Mouse (Mus musculus): Measurements from ENCODE around the gene Bbs9. TPM values are rescaled to one million over a fixed set of nuclear protein-coding genes. Genes with fewer than 3 reads are reported as not detected.

The Bbs9 gene
- polyA plus RNA-seq, 1 experiment: 14.3 TPM

DNA sequence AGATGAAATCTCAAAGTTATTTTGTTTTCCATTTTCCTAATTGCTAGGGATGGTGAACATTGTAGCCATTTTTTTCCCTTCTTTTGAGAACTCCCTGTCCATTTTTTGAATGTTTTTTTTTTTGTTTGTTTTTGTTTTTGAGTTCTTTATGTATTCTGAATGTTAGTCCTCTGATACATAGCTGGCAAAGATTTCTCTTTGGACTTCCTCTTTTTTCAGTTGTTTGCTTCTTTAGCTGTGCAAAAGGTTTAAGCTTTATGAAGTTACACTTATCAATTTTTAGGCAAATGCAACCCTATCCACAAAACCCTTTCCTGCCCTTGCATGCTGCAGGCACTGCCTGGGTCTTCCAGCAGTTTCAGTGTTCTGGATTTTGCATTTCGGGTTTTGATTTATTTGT lies 143.7 kb downstream of the Bbs9 start:
- DNase-seq (ENCODE audit: extremely low spot score in 1 of 2, low spot score in 1 of 2): no peak

DNA sequence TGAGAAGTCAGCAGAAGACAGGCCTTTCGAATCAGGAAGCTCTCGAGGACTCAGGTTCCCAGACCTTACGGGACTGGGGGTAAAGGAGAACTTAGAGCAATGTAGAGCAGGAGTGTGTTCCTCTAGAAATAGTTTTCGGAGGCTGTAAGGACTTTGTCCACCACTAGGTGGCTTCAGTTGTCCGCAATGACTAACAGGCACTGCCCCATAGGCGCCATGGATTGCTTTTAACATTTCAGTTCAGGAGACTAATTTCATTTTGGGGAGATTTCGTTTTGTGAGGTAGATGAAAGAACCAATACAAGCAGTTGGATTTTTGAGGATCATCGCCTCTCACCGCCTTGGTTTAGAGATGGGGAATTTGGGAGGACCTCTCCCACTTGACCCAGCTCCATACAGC lies 149.5 kb downstream of the Bbs9 start:
- DNase-seq (ENCODE audit: extremely low spot score in 1 of 2, low spot score in 1 of 2): peak in 1 of 2 experiments; percentile 70

DNA sequence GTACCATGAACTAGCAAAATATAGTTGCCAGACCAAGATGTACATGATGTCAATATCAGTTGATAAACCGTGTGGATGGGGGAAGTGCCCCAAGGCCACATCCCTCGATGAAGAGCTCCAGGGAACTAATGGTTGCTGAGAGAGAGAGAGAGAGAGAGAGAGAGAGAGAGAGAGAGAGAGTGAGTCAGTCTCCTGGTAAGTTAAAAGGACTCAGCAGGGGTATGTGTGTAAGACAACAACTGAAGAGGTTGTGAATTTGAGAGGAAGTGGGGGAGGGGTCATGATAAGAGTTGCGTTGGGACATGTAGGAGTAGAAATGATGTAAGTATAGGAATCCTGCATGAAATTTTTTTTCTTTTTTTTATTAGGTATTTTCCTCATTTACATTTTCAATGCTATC lies 150.5 kb downstream of the Bbs9 start:
- DNase-seq (ENCODE audit: extremely low spot score in 1 of 2, low spot score in 1 of 2): no peak

DNA sequence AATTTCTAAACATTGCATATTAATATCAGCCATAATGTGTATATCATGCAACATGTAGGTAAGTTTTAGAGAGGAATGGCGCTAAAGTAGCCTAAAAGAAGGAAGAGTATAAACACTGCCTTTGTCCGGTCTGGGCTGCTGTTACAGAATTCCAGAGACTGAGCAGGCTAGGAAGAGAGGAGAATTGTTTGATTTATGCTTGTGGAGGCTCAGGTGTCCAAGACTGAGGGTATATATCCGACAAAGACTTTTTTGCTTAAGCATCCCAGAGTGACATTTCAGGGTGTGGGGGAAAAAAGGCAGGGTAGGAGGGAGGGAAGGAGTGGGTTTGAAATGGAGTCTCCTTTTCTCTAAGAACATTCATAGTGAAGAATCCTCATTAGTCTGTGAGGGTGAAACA lies 152.4 kb downstream of the Bbs9 start:
- DNase-seq (ENCODE audit: extremely low spot score in 1 of 2, low spot score in 1 of 2): no peak

DNA sequence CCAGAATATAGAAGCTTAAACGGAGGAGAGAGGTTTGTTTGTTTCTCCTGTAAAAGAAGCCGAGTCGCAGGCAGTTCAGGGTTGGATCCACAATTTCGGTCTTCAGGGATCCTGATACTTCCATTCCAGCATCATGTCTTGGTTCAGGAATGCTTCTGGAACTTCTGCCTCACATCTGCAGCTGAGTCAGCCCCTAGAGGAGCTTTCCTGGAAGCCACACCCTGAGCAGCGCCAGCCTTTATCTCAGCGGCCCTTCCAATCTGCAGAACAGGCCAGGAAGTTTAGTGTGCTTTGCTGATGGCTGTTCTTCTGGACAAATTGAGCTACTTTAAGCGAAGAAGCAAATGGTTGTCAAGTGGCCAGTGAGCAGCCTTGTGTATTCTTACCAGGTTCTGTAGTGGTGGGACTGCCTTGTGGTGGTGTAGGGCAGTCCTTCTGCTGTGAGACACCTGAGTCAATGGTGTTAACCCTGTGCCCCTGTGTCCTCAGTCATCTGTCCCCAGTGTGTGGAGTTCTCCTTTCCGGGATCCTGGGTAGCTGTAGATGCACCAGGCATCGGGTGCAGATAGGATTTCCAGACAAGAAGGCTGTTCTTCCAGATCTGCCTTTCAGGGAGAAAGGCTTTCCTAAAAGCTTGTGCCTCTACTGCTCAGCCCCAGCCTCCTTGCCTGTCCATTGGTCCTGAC lies 157.4 kb downstream of the Bbs9 start:
- DNase-seq (ENCODE audit: extremely low spot score in 1 of 2, low spot score in 1 of 2): no peak

DNA sequence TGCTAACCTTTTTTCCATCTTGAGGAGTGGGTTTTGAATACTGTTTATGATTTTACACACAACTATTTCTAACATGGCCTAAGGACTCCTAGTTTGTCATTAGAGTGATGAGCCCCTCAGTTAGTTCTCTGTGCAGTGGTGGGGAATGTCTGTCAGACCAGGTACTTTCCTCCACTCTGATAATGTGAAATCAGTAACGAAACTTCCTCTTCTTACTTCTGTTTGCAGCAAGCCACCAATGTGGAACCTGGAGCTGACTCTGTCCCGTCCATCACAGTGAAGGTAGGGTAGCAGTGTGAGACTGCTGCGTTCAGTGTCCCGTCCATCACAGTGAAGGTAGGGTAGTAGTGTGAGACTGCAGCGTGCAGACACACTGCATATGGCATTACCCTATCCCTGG lies 163.0 kb downstream of the Bbs9 start:
- no peak for DNase-seq (ENCODE audit: extremely low spot score in 1 of 2, low spot score in 1 of 2)

DNA sequence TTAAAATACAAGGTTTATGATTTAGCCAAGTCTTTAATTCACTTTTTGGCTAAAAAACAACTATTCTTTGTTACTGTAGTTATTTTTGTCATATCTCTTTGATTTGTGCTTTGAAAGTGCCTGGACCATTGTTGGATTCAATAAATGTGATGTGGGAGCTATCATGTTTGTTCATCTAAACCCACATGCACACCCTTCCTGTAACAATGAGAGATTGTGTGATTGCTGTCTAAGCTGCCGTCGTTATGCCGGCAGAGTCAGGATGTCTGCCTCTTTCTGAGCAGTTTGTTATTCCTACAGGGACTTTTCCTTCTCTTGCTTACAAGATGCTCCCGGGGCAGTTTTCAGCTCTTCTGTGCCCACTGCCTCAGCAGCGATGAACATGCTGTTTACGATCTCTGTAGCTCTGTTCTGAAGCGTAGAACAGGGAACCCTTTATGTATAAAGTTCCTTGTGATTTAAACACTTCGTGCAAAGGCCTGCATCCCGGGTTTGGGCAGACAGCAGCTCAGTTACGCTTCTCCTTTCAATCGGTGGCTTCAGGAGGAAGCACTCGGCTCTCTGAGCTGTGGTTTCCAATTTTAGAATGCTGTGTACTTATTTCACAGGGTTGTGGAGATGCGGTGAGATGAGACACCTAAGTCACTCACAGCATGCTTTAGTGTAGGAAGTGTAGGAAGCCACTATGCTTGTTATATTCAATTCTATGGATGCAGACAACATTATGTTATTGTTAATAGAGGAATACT lies 165.3 kb downstream of the Bbs9 start:
- no peak for DNase-seq (ENCODE audit: extremely low spot score in 1 of 2, low spot score in 1 of 2)

DNA sequence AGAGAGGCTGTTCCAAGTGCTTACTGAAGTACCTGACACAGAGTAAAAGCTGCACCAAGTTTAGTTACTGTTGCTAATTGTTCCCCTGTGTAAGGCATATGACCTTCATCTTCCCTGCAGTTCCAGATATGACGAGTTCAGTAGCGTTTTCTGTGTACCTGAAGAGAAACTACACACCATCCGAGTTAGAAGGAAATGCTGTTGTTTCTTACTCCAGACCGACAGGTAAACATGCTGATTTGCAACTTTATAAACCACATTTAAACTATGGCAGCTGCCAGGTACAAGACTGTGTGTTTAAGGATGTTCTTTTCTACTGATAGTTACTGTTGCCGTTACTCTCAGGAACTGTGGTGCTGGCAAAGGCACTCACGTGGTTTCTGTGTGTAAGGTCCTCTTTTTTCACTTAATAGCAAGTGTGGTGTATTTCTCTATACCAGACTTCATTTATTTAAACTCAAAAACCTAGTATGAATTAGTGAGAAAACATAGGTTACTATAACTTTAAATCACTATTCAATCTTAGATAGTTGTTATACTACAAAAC lies 170.4 kb downstream of the Bbs9 start:
- DNase-seq (ENCODE audit: extremely low spot score in 1 of 2, low spot score in 1 of 2): no peak

DNA sequence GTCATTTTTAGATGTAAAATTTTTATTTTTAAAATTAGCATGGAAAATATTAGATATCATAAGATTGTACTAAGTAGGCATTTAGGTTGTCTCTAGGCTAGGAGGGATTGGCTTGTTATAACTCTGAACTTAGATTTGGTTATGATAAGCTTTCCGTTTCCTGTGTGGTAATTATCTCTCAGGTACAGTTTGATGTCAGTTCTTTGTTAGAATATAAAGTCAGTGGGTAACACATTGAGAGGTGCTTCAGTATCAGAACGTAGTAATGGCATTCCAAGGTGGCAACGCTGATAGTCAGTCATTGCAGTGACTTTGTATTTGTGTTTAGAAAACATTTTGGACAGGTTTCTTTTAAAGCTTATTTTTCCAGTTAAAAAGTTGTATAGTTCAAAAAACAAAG lies 170.9 kb downstream of the Bbs9 start:
- DNase-seq (ENCODE audit: extremely low spot score in 1 of 2, low spot score in 1 of 2): no peak

DNA sequence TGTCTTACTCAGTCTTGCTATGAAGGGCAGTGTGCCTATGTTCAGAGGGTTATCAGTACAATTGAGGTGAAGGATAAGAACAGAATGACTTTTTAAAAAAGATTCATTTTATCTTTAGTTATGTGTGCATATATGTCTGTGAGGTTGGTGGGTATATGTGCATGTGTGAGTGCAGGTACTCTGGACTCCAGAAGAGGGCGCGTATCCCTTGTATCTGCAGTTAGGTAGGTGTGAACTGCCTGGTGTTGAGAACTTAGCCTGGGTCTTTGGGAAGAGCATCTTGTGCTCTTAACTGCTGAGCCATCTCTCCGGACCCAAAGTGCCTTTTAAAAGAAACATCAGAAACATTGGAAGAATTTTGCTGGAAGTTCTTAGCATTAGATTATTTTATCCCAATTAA lies 172.6 kb downstream of the Bbs9 start:
- DNase-seq (ENCODE audit: extremely low spot score in 1 of 2, low spot score in 1 of 2): no peak

DNA sequence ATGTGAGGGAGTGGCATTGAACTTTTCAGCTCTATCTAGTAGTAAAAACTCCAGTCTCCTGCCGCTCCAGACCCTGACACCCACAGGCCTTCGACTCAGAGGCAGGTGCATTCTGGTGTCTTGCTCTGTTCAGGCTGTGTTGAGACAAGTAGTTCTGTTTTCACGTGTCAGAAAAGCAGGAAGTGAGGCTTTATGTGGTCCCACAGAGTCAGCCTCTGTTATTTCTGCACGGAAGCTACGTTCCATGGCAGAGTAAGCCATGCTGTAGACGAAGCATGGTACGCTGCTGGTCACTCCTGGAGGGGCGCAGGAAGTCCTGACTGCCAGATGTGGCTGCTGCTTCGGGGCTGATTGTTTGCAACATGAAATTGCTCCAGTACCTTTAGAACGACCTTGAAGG lies 174.1 kb downstream of the Bbs9 start:
- DNase-seq (ENCODE audit: extremely low spot score in 1 of 2, low spot score in 1 of 2): no peak

DNA sequence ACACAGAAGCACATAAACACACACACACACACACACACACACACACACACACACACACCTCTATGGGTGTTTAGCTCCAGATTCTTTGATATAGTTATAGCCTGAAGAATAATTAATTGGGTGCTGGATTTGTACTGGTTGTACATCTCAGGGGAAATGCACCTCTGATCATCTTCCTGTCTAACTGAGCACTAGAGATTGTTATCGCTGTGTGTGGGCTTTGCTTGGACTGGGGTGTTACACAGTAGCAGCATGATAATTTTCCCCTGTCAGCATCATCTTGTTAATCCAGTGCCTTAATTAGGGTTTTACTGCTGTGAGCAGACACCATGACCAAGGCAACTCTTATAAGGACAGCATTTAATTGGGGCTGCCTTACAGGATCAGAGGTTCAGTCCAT lies 175.3 kb downstream of the Bbs9 start:
- DNase-seq (ENCODE audit: extremely low spot score in 1 of 2, low spot score in 1 of 2): no peak

DNA sequence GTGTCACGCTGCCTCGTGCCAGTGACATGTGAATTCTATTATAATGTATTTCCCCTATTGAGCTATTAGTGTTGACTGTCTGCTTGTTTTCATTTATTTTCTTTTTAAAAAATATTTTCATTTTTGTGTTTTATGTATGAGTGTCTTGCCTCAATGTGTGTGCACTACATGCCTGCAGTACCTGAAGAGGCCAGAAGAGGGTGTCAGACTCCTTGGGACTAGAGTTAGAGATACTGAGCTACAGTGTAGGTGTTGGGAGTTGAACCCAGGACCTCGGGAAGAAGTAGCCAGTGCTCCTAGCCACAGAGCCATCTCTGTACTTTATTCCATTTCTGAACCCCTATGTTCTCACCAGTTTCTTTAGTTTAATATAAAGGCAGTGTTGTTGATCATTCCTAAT lies 176.1 kb downstream of the Bbs9 start:
- DNase-seq (ENCODE audit: extremely low spot score in 1 of 2, low spot score in 1 of 2): no peak

DNA sequence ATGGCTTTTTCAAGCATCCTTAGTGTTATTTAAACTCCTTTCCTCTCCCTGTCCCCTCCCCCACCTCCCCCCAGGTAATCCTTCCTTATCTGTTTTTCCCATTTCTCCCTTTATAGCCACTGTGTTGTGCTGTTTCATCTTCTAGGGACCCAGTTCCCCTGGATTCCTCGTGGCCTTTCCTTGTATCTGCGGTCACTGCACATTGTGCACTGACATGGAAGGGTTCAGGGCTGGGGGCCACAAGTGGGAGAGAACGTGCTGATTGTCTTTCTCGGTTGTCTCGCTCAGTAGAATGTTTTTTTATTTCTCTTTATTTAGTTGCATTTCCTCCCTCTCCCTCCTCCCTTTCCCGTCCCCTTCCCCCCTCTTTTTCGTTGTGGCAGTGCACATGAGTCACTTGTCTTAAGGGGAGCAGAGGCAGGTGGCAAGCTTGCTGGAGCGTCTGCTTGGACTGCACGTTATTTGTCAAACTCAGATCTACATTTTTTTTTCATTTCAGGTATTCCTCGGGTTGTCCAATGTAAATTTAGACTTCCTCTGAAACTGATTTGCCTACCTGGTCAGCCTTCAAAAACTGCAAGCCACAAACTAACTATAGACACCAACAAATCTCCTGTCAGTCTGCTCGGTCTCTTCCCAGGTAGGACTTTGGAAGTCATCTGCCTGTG lies 179.3 kb downstream of the Bbs9 start:
- no peak for DNase-seq (ENCODE audit: extremely low spot score in 1 of 2, low spot score in 1 of 2)

DNA sequence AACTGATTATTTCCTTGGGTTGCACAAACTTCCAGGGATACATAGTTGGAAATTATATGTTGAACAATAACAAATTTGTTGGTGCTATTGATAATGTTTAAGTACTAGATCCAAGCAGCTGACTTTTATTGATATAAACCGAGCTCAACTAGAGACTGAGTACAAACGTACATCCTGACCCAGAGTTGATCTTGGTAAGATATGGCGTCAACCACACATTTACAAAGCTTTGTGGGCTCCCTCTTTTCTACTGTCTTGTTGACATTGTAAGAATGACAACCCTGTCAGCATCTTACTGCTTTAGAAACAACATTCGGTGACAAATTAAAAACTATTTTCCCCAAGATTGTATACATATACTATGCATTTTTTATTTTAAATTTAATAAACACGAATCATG lies 181.7 kb downstream of the Bbs9 start:
- no peak for DNase-seq (ENCODE audit: extremely low spot score in 1 of 2, low spot score in 1 of 2)

DNA sequence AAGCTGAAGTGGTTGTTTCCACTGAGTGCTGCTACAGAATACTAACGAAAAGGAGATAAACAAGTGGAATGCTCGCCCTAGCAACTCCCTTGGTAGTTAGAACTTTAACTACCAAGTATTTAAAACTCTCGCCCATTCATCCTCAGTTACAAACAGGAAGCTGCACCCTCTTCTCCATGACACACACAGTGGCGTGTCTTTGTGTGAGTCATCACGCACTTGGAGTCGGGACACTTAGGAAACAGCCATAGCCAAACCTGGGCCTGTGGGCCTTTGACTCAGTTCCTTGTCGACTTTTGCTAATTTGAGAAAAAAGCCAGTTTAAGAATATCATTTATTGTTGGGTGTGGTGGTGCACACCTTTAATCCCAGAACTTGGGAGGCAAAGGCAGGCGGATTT lies 189.6 kb downstream of the Bbs9 start:
- DNase-seq (ENCODE audit: extremely low spot score in 1 of 2, low spot score in 1 of 2): no peak

DNA sequence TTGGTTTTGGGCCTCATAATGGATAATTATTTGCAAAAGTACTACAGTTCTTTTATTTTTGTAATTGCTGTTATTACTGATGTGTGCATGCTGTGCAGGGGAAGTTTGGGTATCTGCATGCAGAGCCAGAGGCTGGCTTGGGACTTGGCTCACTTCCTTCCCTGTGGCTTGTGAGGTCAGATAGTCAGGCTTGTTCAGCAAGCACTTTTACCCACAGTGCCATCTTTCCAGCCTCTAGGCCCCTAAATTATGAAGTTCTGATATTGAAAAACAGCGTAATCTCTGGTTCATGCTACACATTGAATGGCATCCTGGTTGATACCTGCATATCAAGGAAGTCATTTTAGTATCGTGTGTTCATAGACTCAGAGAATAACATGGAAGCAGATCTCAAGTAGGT lies 197.4 kb downstream of the Bbs9 start:
- DNase-seq (ENCODE audit: extremely low spot score in 1 of 2, low spot score in 1 of 2): no peak

DNA sequence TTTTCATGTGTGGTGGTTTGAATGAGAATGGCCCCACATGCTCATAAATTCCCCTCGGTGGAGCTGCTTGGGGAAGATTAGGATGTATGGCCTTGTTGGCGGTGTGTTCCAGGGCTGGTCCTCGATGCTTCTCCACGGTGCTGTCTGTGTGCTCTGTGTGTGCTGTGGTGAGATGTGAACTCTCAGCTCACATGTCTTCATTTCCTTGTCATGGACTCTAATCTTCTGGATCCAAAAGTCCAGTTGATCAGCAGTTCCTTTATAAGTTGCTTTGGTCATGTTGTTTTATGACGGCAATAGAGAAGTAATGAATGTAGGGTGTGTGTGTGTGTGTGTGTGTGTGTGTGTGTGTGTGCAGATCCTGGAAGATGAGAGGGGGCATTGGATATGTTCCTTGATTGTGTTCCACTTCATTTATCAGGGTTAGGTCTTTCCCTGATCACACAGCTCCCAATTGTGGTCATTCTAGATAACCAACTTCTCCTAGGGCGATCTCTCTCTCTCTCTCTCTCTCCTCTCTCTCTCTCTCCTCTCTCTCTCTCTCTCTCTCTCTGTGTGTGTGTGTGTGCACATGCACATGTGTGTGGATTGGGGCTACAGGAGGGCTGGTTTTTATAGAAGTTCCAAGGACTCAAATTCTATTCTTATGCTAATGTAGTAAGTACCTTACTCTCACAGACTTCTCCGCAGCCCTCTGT lies 201.8 kb downstream of the Bbs9 start:
- no peak for DNase-seq (ENCODE audit: extremely low spot score in 1 of 2, low spot score in 1 of 2)

DNA sequence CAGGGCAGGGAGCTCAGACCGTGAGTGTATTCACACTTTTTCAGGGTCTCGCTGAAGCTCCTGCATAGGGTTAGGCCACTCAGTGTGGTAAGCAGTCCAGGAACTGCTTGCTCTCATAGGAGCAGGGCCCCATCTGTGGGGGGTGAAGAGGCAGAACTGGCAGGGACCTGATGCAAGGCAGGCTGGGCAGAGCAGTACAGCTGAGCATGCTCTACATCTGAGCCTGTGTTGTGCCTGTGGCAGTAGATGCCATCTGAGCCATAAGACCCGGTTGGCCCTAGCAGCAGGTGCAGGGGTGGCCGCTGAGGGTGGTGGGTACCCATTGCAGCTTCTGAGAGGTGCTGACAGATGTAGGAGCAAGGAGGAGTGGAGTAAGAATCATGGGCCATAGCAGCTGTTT lies 202.5 kb downstream of the Bbs9 start:
- DNase-seq (ENCODE audit: extremely low spot score in 1 of 2, low spot score in 1 of 2): no peak

DNA sequence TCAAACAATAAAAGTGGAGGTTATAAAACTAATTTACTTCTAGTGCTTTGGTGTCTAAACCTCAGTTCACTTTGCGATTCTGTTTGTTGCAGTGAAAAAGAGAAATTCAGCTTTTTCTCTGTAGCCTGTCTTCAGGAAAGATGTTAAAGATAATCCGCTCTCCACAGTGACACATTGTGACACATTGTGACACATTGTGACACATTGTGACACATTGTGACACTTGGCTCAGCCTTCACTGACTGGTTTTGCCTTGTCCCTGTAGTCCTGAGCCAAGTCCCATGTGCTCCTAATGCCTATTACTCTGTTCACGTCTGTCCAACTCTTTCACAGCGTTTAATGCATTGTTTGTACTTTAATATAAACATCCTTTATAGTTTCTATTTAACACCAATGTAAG lies 203.0 kb downstream of the Bbs9 start:
- DNase-seq (ENCODE audit: extremely low spot score in 1 of 2, low spot score in 1 of 2): no peak

DNA sequence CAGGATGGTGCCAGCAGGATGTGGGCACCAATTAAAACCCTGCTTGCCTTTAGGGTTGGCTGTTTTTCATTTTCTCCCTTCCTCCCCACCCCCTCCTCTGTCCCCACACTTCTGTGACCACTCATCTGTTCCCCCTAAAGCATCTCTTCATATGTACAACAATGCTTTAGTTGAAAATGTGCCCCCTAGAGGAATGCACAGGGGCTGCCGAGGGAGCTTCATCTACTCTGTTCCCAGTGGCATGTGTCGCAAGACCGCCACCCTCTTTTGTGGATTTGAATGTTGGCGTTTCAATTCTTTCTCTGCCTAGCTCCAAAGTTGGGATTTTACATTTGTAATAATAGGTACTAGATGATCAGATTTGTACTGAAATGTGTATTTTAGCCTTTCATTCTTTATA lies 204.0 kb downstream of the Bbs9 start:
- DNase-seq (ENCODE audit: extremely low spot score in 1 of 2, low spot score in 1 of 2): no peak

Data from frontal cortex, adult 2 months (tissue).